Mouse (Mus musculus) liver, adult 2 months (tissue): ENCODE data around the gene Fam107b.

ENCODE experiments used
- CTCF ChIP-seq: fragments of 200-500 bp; IDR thresholded peaks from 2 replicates; pipeline ENCODE4 v1.5.1; 2011; ENCODE audit warnings: low read depth, low read length, control low read depth
- POLR2A ChIP-seq: fragments of 200-500 bp; IDR thresholded peaks from 2 replicates; pipeline ENCODE4 v1.6.1; 2011; ENCODE audit warnings: low read length, control low read depth; ENCODE audit not compliant: insufficient read depth; ENCODE audit errors: extremely low read depth

GRCm38 (mm10) chr2:3702640-3703190, 132.4 kb downstream of the Fam107b start:
- TF ChIP-seq POLR2A, result no peak
- no peak for TF ChIP-seq CTCF
